Mouse (Mus musculus): ENCODE data around the gene Klhdc2.

Klhdc2 gene

GRCm38 (mm10) chr12:69349928-69350327, 53.4 kb downstream of the Klhdc2 start:
- no peak for DNase-seq (ENCODE audit: low read depth, low spot score)
- H3K27me3 ChIP-seq (ENCODE audit: control insufficient read depth, insufficient read depth, low read length, poor library complexity, severe bottlenecking), result no peaks in the 10 kb centered on the region
- 0 out of 2 replicates have a peak, but pooled peaks cover 7% of the 10 kb centered on the region for H3K36me3 ChIP-seq (ENCODE audit: control insufficient read depth, insufficient read depth, low read length, poor library complexity, severe bottlenecking)

- peak; percentile 67 for DNase-seq (ENCODE audit: low read depth, low spot score)
- Histone ChIP-seq H3K27me3 (ENCODE audit: control insufficient read depth, insufficient read depth, low read length, poor library complexity, severe bottlenecking) (no peaks in the 10 kb centered on the region), H3K36me3 (ENCODE audit: control insufficient read depth, insufficient read depth, low read length, poor library complexity, severe bottlenecking) (0 out of 2 replicates have a peak, but pooled peaks cover 7% of the 10 kb centered on the region)
These were observed 55.2 kb downstream of the Klhdc2 start for GRCm38 (mm10) chr12:69351685-69352084.

GRCm38 (mm10) chr12:69356546-69357299, 60.2 kb downstream of the Klhdc2 start, which contains the start of gene Nemf:
Gene Nemf, minus strand, starts transcription at chr12:69357165.
- no peaks in the 10 kb centered on the region for H3K27me3 ChIP-seq (ENCODE audit: control insufficient read depth, insufficient read depth, low read length, poor library complexity, severe bottlenecking)
- H3K36me3 ChIP-seq (ENCODE audit: control insufficient read depth, insufficient read depth, low read length, poor library complexity, severe bottlenecking), result 0 out of 2 replicates have a peak, but pooled peaks cover 4% of the 10 kb centered on the region
- peak; percentile 91 for DNase-seq (ENCODE audit: low read depth, low spot score)

- Histone ChIP-seq H3K36me3 (ENCODE audit: control insufficient read depth, insufficient read depth, low read length, poor library complexity, severe bottlenecking) (0 out of 2 replicates have a peak, but pooled peaks cover 3% of the 10 kb centered on the region), H3K27me3 (ENCODE audit: control insufficient read depth, insufficient read depth, low read length, poor library complexity, severe bottlenecking) (no peaks in the 10 kb centered on the region)
- no peak for DNase-seq (ENCODE audit: low read depth, low spot score)
These were observed 60.8 kb downstream of the Klhdc2 start for GRCm38 (mm10) chr12:69357300-69357646.
